Mouse (Mus musculus): ENCODE measurements around the gene Vmn2r-ps159.
"Not testable (repeated sequence)": the region's sequence is repeated elsewhere in the genome, so short reads cannot be mapped to it uniquely, and the experiment has no call there.

Gene Vmn2r-ps159

GRCm38 (mm10) chr4:156330803-156331202 is at the start of gene Vmn2r-ps159:
Gene Vmn2r-ps159 (plus strand): TSS chr4:156331103.
- not testable (repeated sequence) for DNase-seq (ENCODE audit: low spot score)

- DNase-seq (ENCODE audit: low spot score) = not testable (repeated sequence)
These were observed 10.9 kb downstream of the Vmn2r-ps159 start for GRCm38 (mm10) chr4:156341601-156342504.

GRCm38 (mm10) chr4:156342569-156343325 is 11.8 kb downstream of the Vmn2r-ps159 start:
- peak; percentile 58 for DNase-seq (ENCODE audit: low spot score)

GRCm38 (mm10) chr4:156343332-156343731 is 12.4 kb downstream of the Vmn2r-ps159 start:
- DNase-seq (ENCODE audit: low spot score) = no peak

GRCm38 (mm10) chr4:156356756-156357437 is 26.0 kb downstream of the Vmn2r-ps159 start:
- not testable (repeated sequence) for DNase-seq (ENCODE audit: low spot score)
